Mouse (Mus musculus): ENCODE measurements around the gene Sept11.

DNA sequence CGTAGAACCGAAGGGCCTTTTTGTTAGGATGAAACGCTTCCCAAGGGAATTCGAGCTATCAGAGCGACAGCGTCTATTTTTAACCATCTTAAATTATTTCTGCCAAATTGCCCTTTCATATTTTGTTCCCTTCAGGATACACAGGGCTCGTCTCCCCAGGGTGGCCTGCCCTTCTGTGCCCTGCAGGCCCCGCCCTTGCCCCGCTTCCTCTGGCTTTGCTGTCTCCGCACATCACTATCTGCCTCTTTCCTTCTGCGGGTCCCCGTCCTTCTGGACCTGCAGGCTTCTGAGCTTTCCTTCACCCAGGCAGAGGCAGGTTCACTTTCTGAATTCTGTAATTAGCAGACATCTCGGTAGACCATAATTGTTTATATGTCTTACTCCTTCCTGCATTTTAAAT is 22.6 kb downstream of the Sept11 start:
- TF ChIP-seq CTCF (IDR thresholded peaks at IDR 0.05; ENCODE audit: borderline replicate concordance, insufficient read depth, low read length) (no peak), POLR2A (IDR thresholded peaks at IDR 0.05; ENCODE audit: low read depth, low read length) (no peak)

Measured in embryonic fibroblast, embryonic 13.5 days (primary cell).